Mouse (Mus musculus) ES-Bruce4 (cell line): ENCODE data around the gene Rab1b. TPM values are rescaled to one million over a fixed set of nuclear protein-coding genes. Genes with fewer than 3 reads are reported as not detected.
"Not testable (repeated sequence)": the region's sequence is repeated elsewhere in the genome, so short reads cannot be mapped to it uniquely, and the experiment has no call there.

ENCODE experiments used
- H3K27ac ChIP-seq: 2 replicates; pipeline ENCODE4 v1.5.1; 2012; ENCODE audit warnings: low read length, inconsistent platforms; ENCODE audit not compliant: insufficient read depth
- H3K27me3 ChIP-seq: 2 replicates; pipeline ENCODE4 v1.6.1; 2012; ENCODE audit warnings: mild to moderate bottlenecking, low read length, inconsistent platforms; ENCODE audit not compliant: control insufficient read depth, poor library complexity, insufficient read depth, severe bottlenecking
- H3K36me3 ChIP-seq: 2 replicates; pipeline ENCODE4 v1.6.1; 2012; ENCODE audit warnings: inconsistent platforms, mild to moderate bottlenecking, low read length, moderate library complexity; ENCODE audit not compliant: control insufficient read depth, poor library complexity, insufficient read depth, severe bottlenecking
- H3K4me1 ChIP-seq: one replicate; pipeline ENCODE4 v1.8.1; 2011; ENCODE audit warnings: low read length; ENCODE audit not compliant: control insufficient read depth, insufficient read depth
- H3K4me3 ChIP-seq: 2 replicates; pipeline ENCODE4 v1.5.1; 2011; ENCODE audit warnings: low read depth, mild to moderate bottlenecking, low read length
- H3K9ac ChIP-seq: 2 replicates; pipeline ENCODE4 v1.6.1; 2012; ENCODE audit warnings: low read depth, mild to moderate bottlenecking, inconsistent platforms; ENCODE audit not compliant: poor library complexity, severe bottlenecking
- H3K9me3 ChIP-seq: replicated peaks from 2 replicates; pipeline ENCODE4 v1.6.1; 2012; ENCODE audit warnings: mild to moderate bottlenecking, low read length, inconsistent platforms; ENCODE audit not compliant: control insufficient read depth, poor library complexity, insufficient read depth, severe bottlenecking
- CTCF ChIP-seq: IDR thresholded peaks from one replicate; pipeline ENCODE4 v1.8.1; 2011; ENCODE audit warnings: low read depth, low read length
- EP300 ChIP-seq: IDR thresholded peaks from 2 replicates; pipeline ENCODE4 v1.6.1; 2011; ENCODE audit warnings: low read depth, low read length; ENCODE audit not compliant: insufficient read depth
- POLR2A ChIP-seq: IDR thresholded peaks from one replicate; pipeline ENCODE4 v1.8.1; 2011; ENCODE audit warnings: low read length; ENCODE audit not compliant: insufficient read depth
- polyA plus RNA-seq: library from polyadenylated mRNA; stranded (reverse); fragments of >200 nt; gene quantifications from 2 replicates; pipeline ENCODE4 v1.2.4, GENCODE M21; 2011; ENCODE audit warnings: low read depth; ENCODE audit not compliant: missing spikeins, insufficient read depth, insufficient read length

The Rab1b gene
- polyA plus RNA-seq, 1 experiment: 70.5 TPM

DNA sequence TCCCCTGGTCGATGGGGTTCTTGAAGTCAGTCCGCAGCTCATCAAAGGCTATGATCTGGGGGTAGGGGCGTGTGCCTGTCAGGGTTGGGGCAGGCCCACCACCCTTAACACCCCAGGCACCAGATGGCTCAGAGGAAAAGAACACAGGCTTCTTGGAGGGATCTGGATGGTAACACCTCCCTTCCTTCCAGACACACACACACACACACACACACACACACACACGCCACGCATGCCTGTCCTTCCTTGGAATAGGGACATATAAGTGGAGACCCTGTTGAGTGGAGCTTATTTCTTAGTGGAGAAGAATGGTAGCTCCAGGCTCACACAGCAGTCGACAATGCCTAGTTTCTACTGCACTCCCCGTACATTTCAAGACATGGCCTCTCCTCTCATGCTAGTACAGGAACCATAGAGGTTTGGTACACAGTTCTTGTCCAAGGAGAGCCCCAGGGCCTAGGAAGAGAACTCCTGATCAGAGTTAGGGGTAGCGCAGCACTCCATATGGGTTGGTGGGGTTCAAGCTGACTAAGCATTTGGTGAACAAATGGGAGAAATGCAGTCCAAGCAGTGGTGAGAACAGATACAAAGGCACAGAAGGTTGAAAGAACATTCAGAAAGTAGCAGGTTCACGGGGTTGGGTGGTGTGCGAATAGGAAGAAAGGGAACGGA, 12.0 kb downstream of the Rab1b start:
- Histone ChIP-seq H3K27me3 (no peaks in the 10 kb centered on the region), H3K9ac (no peak overlapping the region), H3K27ac (no peak overlapping the region), H3K4me3 (no peak overlapping the region), H3K4me1 (no peaks in the 10 kb centered on the region), H3K9me3 (no peaks in the 10 kb centered on the region), H3K36me3 (no peaks in the 10 kb centered on the region)
- TF ChIP-seq EP300: no peak
- no peak for TF ChIP-seq CTCF
- TF ChIP-seq POLR2A: no peak

DNA sequence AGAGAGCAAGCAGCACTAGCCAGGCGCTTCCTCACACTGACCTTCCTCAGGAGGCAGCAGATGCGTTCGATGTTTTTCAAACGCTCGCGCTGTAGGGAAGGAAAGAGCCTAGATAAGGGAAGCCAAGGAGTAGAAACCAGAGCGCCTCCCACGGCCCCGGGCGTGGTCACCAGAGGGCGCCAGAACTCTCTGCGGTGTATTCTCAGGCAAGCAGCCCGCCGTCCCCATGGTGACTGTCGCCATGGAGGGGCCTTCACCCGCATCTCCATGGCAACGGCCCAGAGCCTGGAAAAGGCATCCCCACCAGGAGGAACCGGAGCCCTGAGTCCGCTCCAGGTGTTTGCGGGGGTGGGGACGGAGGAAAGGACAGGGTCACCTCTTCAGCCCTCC, 12.6 kb downstream of the Rab1b start:
- Histone ChIP-seq H3K9me3 (no peaks in the 10 kb centered on the region), H3K27ac (no peak overlapping the region), H3K27me3 (no peaks in the 10 kb centered on the region), H3K4me1 (no peaks in the 10 kb centered on the region), H3K4me3 (no peak overlapping the region), H3K36me3 (no peaks in the 10 kb centered on the region), H3K9ac (no peak overlapping the region)
- TF ChIP-seq EP300: no peak
- TF ChIP-seq POLR2A: no peak
- peak; percentile 87 for TF ChIP-seq CTCF

GRCm38 (mm10) chr19:5093481-5094242, 13.2 kb downstream of the Rab1b start:
- no peak overlapping the region for H3K27ac ChIP-seq
- H3K9me3 ChIP-seq: no peaks in the 10 kb centered on the region
- TF ChIP-seq POLR2A (no peak), EP300 (no peak)
- H3K36me3 ChIP-seq: no peaks in the 10 kb centered on the region
- H3K4me3 ChIP-seq: no peak overlapping the region
- H3K4me1 ChIP-seq: no peaks in the 10 kb centered on the region
- H3K9ac ChIP-seq: no peak overlapping the region
- H3K27me3 ChIP-seq: no peaks in the 10 kb centered on the region

DNA sequence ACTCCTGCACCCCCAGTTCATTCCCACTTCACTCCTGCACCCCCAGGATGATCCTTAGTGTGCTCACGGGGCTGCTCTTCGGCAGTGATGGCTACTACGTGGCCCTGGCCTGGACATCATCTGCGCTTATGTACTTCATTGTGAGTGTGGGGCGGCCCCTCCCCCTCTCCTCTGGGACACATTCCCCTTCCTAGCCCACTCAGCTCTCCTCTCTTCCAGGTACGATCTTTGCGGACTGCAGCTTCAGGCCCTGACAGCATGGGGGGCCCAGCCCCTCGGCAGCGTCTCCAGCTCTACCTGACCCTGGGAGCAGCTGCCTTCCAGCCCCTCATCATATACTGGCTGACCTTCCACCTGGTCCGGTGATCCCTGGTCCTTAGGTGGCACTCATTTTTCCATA, 14.8 kb downstream of the Rab1b start:
- Histone ChIP-seq H3K4me3 (no peak overlapping the region), H3K9me3 (no peaks in the 10 kb centered on the region), H3K27ac (no peak overlapping the region), H3K27me3 (no peaks in the 10 kb centered on the region), H3K36me3 (no peaks in the 10 kb centered on the region), H3K4me1 (no peaks in the 10 kb centered on the region), H3K9ac (no peak overlapping the region)
- TF ChIP-seq POLR2A (no peak), EP300 (no peak), CTCF (no peak)

DNA sequence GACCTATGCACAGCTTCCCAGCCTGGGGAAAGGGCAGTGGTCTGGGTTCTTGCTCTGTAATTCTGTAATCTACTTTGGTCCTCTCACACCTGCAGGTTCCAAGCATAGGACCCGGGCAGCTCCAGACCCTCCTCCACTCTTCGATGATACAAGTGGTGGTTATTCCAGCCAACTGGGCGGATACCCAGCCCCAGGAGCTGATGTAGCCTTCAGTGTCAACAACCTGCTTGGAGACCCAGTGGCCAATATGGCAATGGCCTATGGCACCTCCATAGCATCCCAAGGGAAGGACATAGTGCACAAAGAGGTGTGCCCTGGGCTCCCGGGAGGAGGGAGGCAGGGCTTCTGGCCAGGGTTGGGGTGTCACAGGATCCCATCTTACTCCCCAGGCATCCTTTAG, 17.5 kb downstream of the Rab1b start:
- no peak overlapping the region for H3K9ac ChIP-seq
- TF ChIP-seq EP300 (no peak), CTCF (no peak)
- H3K4me1 ChIP-seq: no peaks in the 10 kb centered on the region
- H3K27ac ChIP-seq: no peak overlapping the region
- no peaks in the 10 kb centered on the region for H3K36me3 ChIP-seq
- no peaks in the 10 kb centered on the region for H3K9me3 ChIP-seq
- peak overlapping the region; percentile 93 for H3K4me3 ChIP-seq
- no peaks in the 10 kb centered on the region for H3K27me3 ChIP-seq

GRCm38 (mm10) chr19:5087884-5088728, 18.8 kb downstream of the Rab1b start, which contains the start of gene Yif1a:
TSS of gene Yif1a (plus strand) at chr19:5088538.
- Histone ChIP-seq H3K4me1 (no peaks in the 10 kb centered on the region), H3K27me3 (no peaks in the 10 kb centered on the region), H3K9me3 (no peaks in the 10 kb centered on the region), H3K9ac (peak within 1 kb of the TSS; percentile 44), H3K36me3 (no peaks in the 10 kb centered on the region), H3K4me3 (peak within 1 kb of the TSS; percentile 93), H3K27ac (no peak within 1 kb of the TSS)
- TF ChIP-seq EP300 (0 out of 2 replicates have a peak, but pooled peaks have one; percentile 9), POLR2A (peak; percentile 69), CTCF (peak; percentile 49)

DNA sequence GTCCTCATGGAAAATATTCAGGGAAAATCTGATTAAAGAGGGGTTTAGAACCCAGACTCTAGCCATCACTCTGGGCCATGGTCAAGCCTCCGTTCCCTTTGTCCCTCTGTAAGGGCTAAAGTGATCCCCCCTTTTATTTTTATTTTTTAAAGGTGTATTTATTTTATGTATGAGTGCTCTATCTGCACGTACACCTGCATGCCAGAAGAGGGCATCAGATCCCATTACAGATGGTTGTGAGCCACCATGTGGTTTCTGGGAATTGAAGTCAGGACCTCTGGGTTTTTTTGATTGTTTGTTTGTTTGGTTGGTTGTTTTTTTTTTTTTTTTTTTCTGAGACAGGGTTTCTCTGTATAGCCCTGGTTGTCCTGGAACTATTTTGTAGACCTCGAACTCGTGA, 20.3 kb downstream of the Rab1b start:
- H3K27me3 ChIP-seq: not testable (repeated sequence)

More for the DNA sequence above, 20.3 kb downstream of the Rab1b start:
- not testable (repeated sequence) for H3K36me3 ChIP-seq, H3K9me3 ChIP-seq, H3K4me1 ChIP-seq, H3K27ac ChIP-seq, H3K9ac ChIP-seq, H3K4me3 ChIP-seq
